Mouse (Mus musculus) MEL (cell line): Measurements from ENCODE around the gene Mt1. TPM values are rescaled to one million over a fixed set of nuclear protein-coding genes. Genes with fewer than 3 reads are reported as not detected.

Experiments used
- DNase-seq: peaks from one replicate; pipeline ENCODE4 v3.0.0; 2011; ENCODE audit warnings: low read depth, low spot score
- H3K27ac ChIP-seq: 2 replicates; pipeline ENCODE4 v1.5.1; 2012; ENCODE audit warnings: low read depth, mild to moderate bottlenecking, control low read depth, low read length, moderate library complexity; ENCODE audit not compliant: control insufficient read depth
- H3K27me3 ChIP-seq, 2 experiments: fragments of 150-350 bp in 1 of 2; sonication (generic) in 1 of 2; 2 replicates each; pipeline ENCODE4 v1.6.1; 2012; ENCODE audit warnings: low read length in 2 of 2, mild to moderate bottlenecking in 2 of 2, improper control_type of control experiment in 1 of 2, moderate library complexity in 1 of 2; ENCODE audit not compliant: insufficient read depth in 2 of 2, control insufficient read depth in 1 of 2
- H3K36me3 ChIP-seq, 2 experiments: 2 replicates each; pipeline ENCODE4 v1.6.1; 2012 to 2014; ENCODE audit warnings: low read length in 2 of 2, improper control_type of control experiment in 1 of 2, inconsistent platforms in 1 of 2, mild to moderate bottlenecking in 1 of 2; ENCODE audit not compliant: insufficient read depth in 2 of 2, control insufficient read depth in 1 of 2
- H3K4me1 ChIP-seq, 2 experiments: fragments of 150-350 bp in 1 of 2; sonication (generic) in 1 of 2; 2 replicates each; pipeline ENCODE4 v1.6.1; 2012; ENCODE audit warnings: low read length in 2 of 2, improper control_type of control experiment in 1 of 2, mild to moderate bottlenecking in 1 of 2; ENCODE audit not compliant: insufficient read depth in 2 of 2, control insufficient read depth in 1 of 2
- H3K4me3 ChIP-seq, 2 experiments: fragments of 150-350 bp in 1 of 2; sonication (generic) in 1 of 2; 2 replicates each; pipeline ENCODE4 v1.5.1; 2012; ENCODE audit warnings: low read depth in 2 of 2, low read length in 2 of 2, mild to moderate bottlenecking in 2 of 2, moderate library complexity in 2 of 2, control low read depth in 1 of 2, improper control_type of control experiment in 1 of 2; ENCODE audit not compliant: control insufficient read depth in 1 of 2, insufficient read depth in 1 of 2
- H3K79me2 ChIP-seq: 2 replicates; pipeline ENCODE4 v1.6.1; 2012; ENCODE audit warnings: mild to moderate bottlenecking, low read length, moderate library complexity; ENCODE audit not compliant: control insufficient read depth, poor library complexity, insufficient read depth
- H3K9ac ChIP-seq: 2 replicates; pipeline ENCODE4 v1.6.1; 2012; ENCODE audit warnings: low read depth, mild to moderate bottlenecking, control low read depth, low read length, moderate library complexity; ENCODE audit not compliant: control insufficient read depth, poor library complexity, severe bottlenecking
- H3K9me3 ChIP-seq: fragments of 150-350 bp; sonication (generic); replicated peaks from 2 replicates; pipeline ENCODE4 v1.6.1; 2012; ENCODE audit warnings: mild to moderate bottlenecking, low read length, improper control_type of control experiment, moderate library complexity; ENCODE audit not compliant: insufficient read depth
- CHD1 ChIP-seq: IDR thresholded peaks from 2 replicates; pipeline ENCODE4 v1.6.1; 2012; ENCODE audit warnings: low read depth, mild to moderate bottlenecking, inconsistent platforms, low read length, improper control_type of control experiment
- CTCF ChIP-seq, 3 experiments: IDR thresholded peaks in 2 of 3; conservative IDR thresholded peaks in 1 of 3; 2 replicates each; pipeline ENCODE4 v1.5.1; 2011 to 2012; ENCODE audit warnings: low read length in 3 of 3, low read depth in 2 of 3, mild to moderate bottlenecking in 2 of 3, improper control_type of control experiment in 1 of 3, inconsistent platforms in 1 of 3, mixed read lengths in 1 of 3, moderate library complexity in 1 of 3; ENCODE audit not compliant: control insufficient read depth in 1 of 3, insufficient read depth in 1 of 3, poor library complexity in 1 of 3, severe bottlenecking in 1 of 3
- ELF1 ChIP-seq: IDR thresholded peaks from 2 replicates; pipeline ENCODE4 v1.6.1; 2014; ENCODE audit warnings: low read depth, mild to moderate bottlenecking, inconsistent platforms, low read length, improper control_type of control experiment, moderate library complexity
- EP300 ChIP-seq, 2 experiments: IDR thresholded peaks; 2 replicates each; pipeline ENCODE4 v1.6.1; 2011; ENCODE audit warnings: improper control_type of control experiment in 2 of 2, low read length in 2 of 2, low read depth in 1 of 2, mild to moderate bottlenecking in 1 of 2
- ETS1 ChIP-seq: IDR thresholded peaks from 2 replicates; pipeline ENCODE4 v1.6.1; 2012; ENCODE audit warnings: low read depth, mild to moderate bottlenecking, inconsistent platforms, low read length, improper control_type of control experiment, moderate library complexity
- HCFC1 ChIP-seq: IDR thresholded peaks from 2 replicates; pipeline ENCODE4 v1.6.1; 2012; ENCODE audit warnings: low read depth, mild to moderate bottlenecking, inconsistent platforms, low read length, improper control_type of control experiment, moderate library complexity
- KAT2A ChIP-seq: conservative IDR thresholded peaks from 2 replicates; pipeline ENCODE4 v1.6.1; 2012; ENCODE audit warnings: low read depth, low read length, improper control_type of control experiment, inconsistent platforms
- MAX ChIP-seq: IDR thresholded peaks from 2 replicates; pipeline ENCODE4 v1.6.1; 2011; ENCODE audit warnings: low read length, improper control_type of control experiment
- MAZ ChIP-seq: IDR thresholded peaks from 2 replicates; pipeline ENCODE4 v1.6.1; 2012; ENCODE audit warnings: low read depth, mild to moderate bottlenecking, inconsistent platforms, low read length, improper control_type of control experiment
- MEF2A ChIP-seq: IDR thresholded peaks from 2 replicates; pipeline ENCODE4 v1.6.1; 2014; ENCODE audit warnings: low read depth, mild to moderate bottlenecking, inconsistent platforms, low read length, improper control_type of control experiment; ENCODE audit not compliant: poor library complexity, insufficient replicate concordance, severe bottlenecking; ENCODE audit errors: extremely low read depth
- MXI1 ChIP-seq: IDR thresholded peaks from 2 replicates; pipeline ENCODE4 v1.6.1; 2011; ENCODE audit warnings: mild to moderate bottlenecking, low read depth, low read length, improper control_type of control experiment
- MYB ChIP-seq: IDR thresholded peaks from 2 replicates; pipeline ENCODE4 v1.6.1; 2011; ENCODE audit warnings: mild to moderate bottlenecking, low read depth, low read length, improper control_type of control experiment
- MYC ChIP-seq: IDR thresholded peaks from 2 replicates; pipeline ENCODE4 v1.6.1; 2011; ENCODE audit warnings: low read depth, mild to moderate bottlenecking, low read length, improper control_type of control experiment, moderate library complexity
- NELFE ChIP-seq: IDR thresholded peaks from 2 replicates; pipeline ENCODE4 v1.6.1; 2011; ENCODE audit warnings: low read depth, low read length, improper control_type of control experiment
- NRF1 ChIP-seq: IDR thresholded peaks from 2 replicates; pipeline ENCODE4 v1.6.1; 2014; ENCODE audit warnings: low read depth, mild to moderate bottlenecking, inconsistent platforms, low read length, improper control_type of control experiment, moderate library complexity; ENCODE audit not compliant: poor library complexity, insufficient read depth, severe bottlenecking
- POLR2A ChIP-seq, 2 experiments: IDR thresholded peaks; 2 replicates each; pipeline ENCODE4 v1.6.1; 2011 to 2012; ENCODE audit warnings: low read length in 2 of 2, mild to moderate bottlenecking in 2 of 2, control low read depth in 1 of 2, improper control_type of control experiment in 1 of 2, low read depth in 1 of 2, moderate library complexity in 1 of 2; ENCODE audit not compliant: control insufficient read depth in 1 of 2, insufficient read depth in 1 of 2, poor library complexity in 1 of 2
- POLR2AphosphoS2 ChIP-seq: IDR thresholded peaks from 2 replicates; pipeline ENCODE4 v1.6.1; 2011; ENCODE audit warnings: low read length, improper control_type of control experiment
- POLR2AphosphoS5 ChIP-seq: IDR thresholded peaks from 2 replicates; pipeline ENCODE4 v1.6.1; 2012; ENCODE audit warnings: low read depth, borderline replicate concordance, mild to moderate bottlenecking, inconsistent platforms, low read length, moderate library complexity, mixed read lengths
- SIN3A ChIP-seq: IDR thresholded peaks from 2 replicates; pipeline ENCODE4 v1.6.1; 2012; ENCODE audit warnings: low read length, improper control_type of control experiment, inconsistent platforms
- TBP ChIP-seq: IDR thresholded peaks from 2 replicates; pipeline ENCODE4 v1.8.0; 2011; ENCODE audit warnings: low read depth, low read length, improper control_type of control experiment
- TCF12 ChIP-seq: IDR thresholded peaks from 2 replicates; pipeline ENCODE4 v1.6.1; 2014; ENCODE audit warnings: low read depth, mild to moderate bottlenecking, inconsistent platforms, low read length, improper control_type of control experiment, moderate library complexity
- USF1 ChIP-seq: IDR thresholded peaks from 2 replicates; pipeline ENCODE4 v1.6.1; 2014; ENCODE audit warnings: low read depth, mild to moderate bottlenecking, inconsistent platforms, low read length, improper control_type of control experiment, moderate library complexity
- ZC3H11A ChIP-seq: IDR thresholded peaks from 2 replicates; pipeline ENCODE4 v1.6.1; 2012; ENCODE audit warnings: low read depth, mild to moderate bottlenecking, inconsistent platforms, low read length, improper control_type of control experiment
- ZMIZ1 ChIP-seq: IDR thresholded peaks from 2 replicates; pipeline ENCODE4 v1.6.1; 2012; ENCODE audit warnings: low read depth, mild to moderate bottlenecking, inconsistent platforms, low read length, improper control_type of control experiment, moderate library complexity
- ZNF384 ChIP-seq: IDR thresholded peaks from 2 replicates; pipeline ENCODE4 v1.6.1; 2012; ENCODE audit warnings: low read depth, mild to moderate bottlenecking, inconsistent platforms, low read length, improper control_type of control experiment
- polyA plus RNA-seq, 2 experiments: library from polyadenylated mRNA; stranded (reverse) in 1 of 2; unstranded in 1 of 2; fragments of >175 nt in 1 of 2; fragments of >200 nt in 1 of 2; gene quantifications; 2 replicates each; pipeline versions ENCODE4 v1.2.1 to v1.2.4; 2012; ENCODE audit warnings: low replicate concordance in 2 of 2, low read depth in 1 of 2; ENCODE audit not compliant: insufficient read length in 2 of 2, insufficient read depth in 1 of 2, missing spikeins in 1 of 2
- total RNA-seq: library from RNA; depleted of rRNA; stranded (reverse); fragments of 300-350 nt; gene quantifications from 2 replicates; pipeline ENCODE4 v1.2.3, GENCODE M21; 2012

Gene Mt1
- total and polyA plus RNA-seq, 3 experiments = 1,017 to 2,940 (median 1,189) TPM

DNA sequence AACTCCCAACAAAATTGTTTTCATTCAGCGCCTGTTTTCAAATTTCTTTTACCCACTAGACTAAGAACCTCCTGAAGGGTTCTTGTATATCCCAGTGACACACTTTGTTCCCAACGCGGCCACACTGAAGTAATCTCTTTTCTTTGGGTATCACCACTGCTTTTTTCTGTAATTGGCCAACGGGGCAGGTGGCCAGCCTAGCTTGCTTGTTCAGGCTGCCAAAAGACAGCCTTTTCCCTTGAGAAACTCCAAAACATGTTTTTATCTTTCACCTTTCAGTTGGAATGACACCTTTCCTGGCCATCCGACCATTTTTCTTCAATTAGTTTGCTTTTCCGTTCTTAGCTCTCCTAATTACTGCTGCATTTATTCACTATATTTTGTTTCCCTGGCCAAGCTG is 34.9 kb downstream of the Mt1 start:
- no peak overlapping the region for H3K27ac ChIP-seq

DNA sequence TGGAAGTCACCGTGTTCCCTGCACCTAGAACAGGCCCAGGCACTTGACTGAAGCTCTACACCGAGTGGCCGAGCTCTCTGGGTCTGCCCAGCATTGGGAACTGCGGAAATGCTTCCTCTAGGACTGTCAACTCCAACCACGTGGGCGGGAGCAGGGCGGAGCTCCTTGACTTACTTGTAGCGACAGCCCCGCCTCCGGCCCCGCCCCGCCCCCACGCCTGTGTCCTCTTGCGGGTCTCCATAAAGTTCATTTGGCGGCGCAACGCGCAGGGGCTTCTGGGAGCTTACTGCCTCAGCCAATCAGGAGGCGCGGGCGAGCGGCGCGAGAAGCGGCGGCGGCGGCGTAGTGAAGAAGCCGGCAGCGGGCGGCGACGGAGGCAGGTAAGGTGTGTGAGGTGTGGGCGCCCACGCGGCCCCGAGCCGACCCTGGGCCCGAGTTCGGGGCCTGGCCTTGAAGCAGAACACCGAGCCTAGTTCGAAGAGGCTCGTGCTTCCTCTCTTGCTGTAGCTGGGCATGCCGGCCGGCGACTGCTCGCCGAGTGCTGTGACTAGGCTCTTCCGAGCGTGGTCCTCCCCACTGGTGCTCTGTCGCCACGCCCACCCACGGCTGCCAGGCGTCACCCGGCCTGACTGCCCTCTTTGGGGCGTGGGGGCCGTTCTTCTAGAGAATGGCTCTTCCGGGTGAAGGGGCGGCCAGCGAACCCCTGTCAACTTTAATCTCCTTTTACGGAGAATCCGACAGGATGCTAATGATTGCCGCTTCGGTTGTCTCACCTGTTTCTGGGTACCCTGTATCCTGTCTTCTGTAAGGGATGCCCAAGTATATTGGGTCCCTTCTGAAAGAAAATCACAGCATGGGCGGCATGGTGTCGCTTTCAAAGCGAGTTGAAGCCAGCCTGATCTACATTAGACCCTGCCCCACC is 35.6 kb downstream of the Mt1 start, which contains the start of gene Nup93:
Gene Nup93 (plus strand): TSS at position 313 of the 922 bp plus-strand sequence.
- H3K9ac ChIP-seq = peak within 1 kb of the TSS; percentile 91
- peaks cover 28% of the 10 kb centered on the region for H3K79me2 ChIP-seq
- H3K4me1 ChIP-seq = peaks cover 0 to 15% of the 10 kb centered on the region in 2 experiments; a peak in 2 of 4 replicates
- H3K36me3 ChIP-seq = peaks cover 0 to 12% of the 10 kb centered on the region in 2 experiments; a peak in 2 of 4 replicates
- H3K9me3 ChIP-seq = no peaks in the 10 kb centered on the region
- DNase-seq = peak; percentile 99
- TF ChIP-seq ELF1 = peak; percentile 67
- TF ChIP-seq POLR2AphosphoS5 = no peak
- peak; percentile 68; the same call in 1 of the 2 replicates for TF ChIP-seq POLR2AphosphoS2
- no peak for TF ChIP-seq CTCF (IDR thresholded peaks at IDR 0.05 in 2 of 3, conservative IDR thresholded peaks at IDR 0.05 in 1 of 3; ENCODE audit: control insufficient read depth in 1 of 3, insufficient read depth in 1 of 3, low read depth in 2 of 3, low read length in 3 of 3, poor library complexity in 1 of 3, severe bottlenecking in 1 of 3)
- TF ChIP-seq NELFE = peak; percentile 90
- peak; percentile 91 to 93 for TF ChIP-seq POLR2A (IDR thresholded peaks at IDR 0.05; ENCODE audit: control insufficient read depth in 1 of 2, insufficient read depth in 1 of 2, low read depth in 1 of 2, low read length in 2 of 2, poor library complexity in 1 of 2)
- peak; percentile 87 for TF ChIP-seq USF1
- no peak for TF ChIP-seq MEF2A
- TF ChIP-seq MYB = no peak
- peak; percentile 88 for TF ChIP-seq HCFC1
- 0 out of 4 replicates have a peak, but pooled peaks of 1 of the 2 experiments have one; percentile 7 for TF ChIP-seq EP300 (IDR thresholded peaks at IDR 0.05; ENCODE audit: low read depth in 1 of 2, low read length in 2 of 2)
- TF ChIP-seq MAZ = peak; percentile 57; the same call in 1 of the 2 replicates
- peak; percentile 70; the same call in 1 of the 2 replicates for TF ChIP-seq MYC
- peak; percentile 33 for TF ChIP-seq TCF12
- TF ChIP-seq ETS1 = no peak
- peak; percentile 61 for TF ChIP-seq NRF1
- 0 out of 2 replicates have a peak, but pooled peaks have one; percentile 14 for TF ChIP-seq ZNF384
- peak; percentile 66 for TF ChIP-seq ZMIZ1
- peak; percentile 98 for TF ChIP-seq MXI1
- TF ChIP-seq MAX = peak; percentile 83
- TF ChIP-seq SIN3A = peak; percentile 85
- peaks cover 2 to 3% of the 10 kb centered on the region in 2 experiments; a peak in 3 of 4 replicates for H3K27me3 ChIP-seq
- peak within 1 kb of the TSS; percentile 89 to 90 for H3K4me3 ChIP-seq
- H3K27ac ChIP-seq = peak within 1 kb of the TSS; percentile 68

More for the DNA sequence above, 34.9 kb downstream of the Mt1 start:
- Histone ChIP-seq H3K79me2 (peaks cover 28% of the 10 kb centered on the region), H3K27me3 (peaks cover 3 to 4% of the 10 kb centered on the region in 2 experiments; a peak in 3 of 4 replicates), H3K4me3 (peak overlapping the region; percentile 68 to 70), H3K36me3 (peaks cover 0 to 12% of the 10 kb centered on the region in 2 experiments; a peak in 2 of 4 replicates)
- TF ChIP-seq KAT2A = no peak
- no peak for TF ChIP-seq CHD1
- TF ChIP-seq CTCF (IDR thresholded peaks at IDR 0.05 in 2 of 3, conservative IDR thresholded peaks at IDR 0.05 in 1 of 3; ENCODE audit: control insufficient read depth in 1 of 3, insufficient read depth in 1 of 3, low read depth in 2 of 3, low read length in 3 of 3, poor library complexity in 1 of 3, severe bottlenecking in 1 of 3) = no peak
- no peak for TF ChIP-seq ZC3H11A
- no peak for TF ChIP-seq TBP
- TF ChIP-seq EP300 (IDR thresholded peaks at IDR 0.05; ENCODE audit: low read depth in 1 of 2, low read length in 2 of 2) = no peak
- no peak for TF ChIP-seq POLR2AphosphoS5
- no peak for TF ChIP-seq ETS1
- TF ChIP-seq, all 39 proteins: peak for 0
- no peak for DNase-seq
- H3K4me1 ChIP-seq = peaks cover 0 to 15% of the 10 kb centered on the region in 2 experiments; a peak in 2 of 4 replicates
- peak overlapping the region; percentile 74 for H3K9ac ChIP-seq
- H3K9me3 ChIP-seq = no peaks in the 10 kb centered on the region
